Mouse (Mus musculus): ENCODE data around the gene Brd4.
"Not testable (repeated sequence)": the region's sequence is repeated elsewhere in the genome, so short reads cannot be mapped to it uniquely, and the experiment has no call there.

Brd4 gene

DNA sequence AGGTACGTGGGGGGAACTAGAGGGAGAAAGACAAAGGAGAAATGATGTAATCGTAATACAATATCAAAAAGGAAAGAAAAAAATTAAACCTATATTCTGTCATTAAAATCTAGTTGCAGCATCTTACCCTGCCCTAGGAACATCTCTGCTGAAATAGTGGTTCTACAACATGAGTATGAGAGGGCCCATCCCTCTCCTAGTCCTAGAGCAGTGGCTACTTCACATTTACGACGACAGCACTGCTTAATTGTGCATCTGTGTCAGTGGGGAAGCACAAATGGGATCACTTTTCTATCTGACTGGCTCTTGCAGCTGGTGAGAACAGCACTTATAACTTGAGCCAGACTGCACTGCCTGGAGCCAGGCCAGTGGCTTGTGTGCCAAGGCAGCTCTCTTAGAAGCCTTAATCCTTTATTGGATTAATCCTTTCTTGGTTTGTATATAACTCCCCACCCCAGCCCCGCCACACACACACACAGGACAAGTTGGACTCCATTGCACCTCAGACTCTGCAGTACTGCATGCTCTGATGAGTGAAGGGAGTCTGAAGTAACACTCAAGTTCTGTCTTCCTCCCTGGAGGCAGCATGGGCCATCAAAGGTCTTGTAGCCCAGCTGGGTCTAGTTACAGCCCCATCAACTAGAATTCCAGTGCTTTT is 48.9 kb downstream of the Brd4 start:
- DNase-seq (ENCODE audit: extremely low spot score, low spot score): no peak

DNA sequence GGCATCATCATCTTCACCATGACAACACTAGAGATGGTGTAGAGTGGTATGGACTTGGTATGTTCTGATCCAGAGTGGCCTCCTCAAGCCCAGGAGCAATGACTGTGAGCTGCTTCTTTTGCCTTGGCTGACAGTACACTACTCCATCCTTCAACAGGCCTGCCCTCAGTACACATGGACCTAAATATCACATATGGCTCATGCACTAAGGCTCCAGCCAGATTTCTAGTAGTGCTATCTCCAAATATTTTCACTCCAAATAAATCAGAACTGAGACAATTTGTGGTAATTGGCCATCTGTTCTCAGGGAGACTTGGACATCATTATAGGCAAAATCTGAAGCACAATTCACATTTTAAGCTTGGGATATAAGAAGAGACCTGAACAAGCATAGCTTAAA is 51.3 kb downstream of the Brd4 start:
- no peak for DNase-seq (ENCODE audit: extremely low spot score, low spot score)

GRCm38 (mm10) chr17:32229256-32229655 is 55.3 kb downstream of the Brd4 start:
- DNase-seq (ENCODE audit: extremely low spot score, low spot score): no peak

GRCm38 (mm10) chr17:32220873-32221272 is 63.6 kb downstream of the Brd4 start:
- DNase-seq (ENCODE audit: extremely low spot score, low spot score): no peak

GRCm38 (mm10) chr17:32215587-32215986 is 68.9 kb downstream of the Brd4 start:
- not testable (repeated sequence) for DNase-seq (ENCODE audit: extremely low spot score, low spot score)

DNA sequence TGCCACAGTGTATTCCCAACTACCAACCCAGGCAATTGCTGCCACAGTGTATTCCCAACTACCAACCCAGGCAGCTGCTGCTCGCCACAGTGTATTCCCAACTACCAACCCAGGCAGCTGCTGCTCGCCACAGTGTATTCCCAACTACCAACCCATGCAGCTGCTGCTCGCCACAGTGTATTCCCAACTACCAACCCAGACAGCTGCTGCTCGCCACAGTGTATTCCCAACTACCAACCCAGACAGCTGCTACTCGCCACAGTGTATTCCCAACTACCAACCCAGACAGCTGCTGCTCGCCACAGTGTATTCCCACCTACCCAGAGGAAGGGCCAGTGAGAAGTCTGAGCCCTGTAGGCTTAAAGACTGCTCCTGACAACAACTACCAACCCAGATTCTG is 73.0 kb downstream of the Brd4 start:
- not testable (repeated sequence) for DNase-seq (ENCODE audit: extremely low spot score, low spot score)

DNA sequence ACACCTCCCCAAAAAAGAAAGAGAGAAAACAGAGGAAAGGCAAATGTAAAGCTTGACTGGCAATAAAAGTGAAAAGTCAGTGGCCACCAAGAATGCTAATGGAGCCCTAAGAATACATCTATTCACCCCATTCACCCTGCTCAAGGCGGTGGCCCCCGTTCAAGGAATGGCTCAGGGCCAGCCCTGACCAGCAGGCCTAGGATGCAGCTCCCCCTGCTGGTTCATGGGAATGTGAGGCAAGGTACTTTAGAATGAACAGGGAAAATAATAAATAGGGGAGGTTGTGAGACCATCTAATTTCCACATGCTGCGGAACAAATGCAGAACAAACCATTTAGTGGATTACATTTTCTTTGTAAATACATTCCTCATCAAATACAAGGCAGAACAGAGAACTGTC is 74.8 kb downstream of the Brd4 start:
- peak; percentile 45 for DNase-seq (ENCODE audit: extremely low spot score, low spot score)

GRCm38 (mm10) chr17:32209144-32209543 is 75.4 kb downstream of the Brd4 start:
- DNase-seq (ENCODE audit: extremely low spot score, low spot score): no peak

DNA sequence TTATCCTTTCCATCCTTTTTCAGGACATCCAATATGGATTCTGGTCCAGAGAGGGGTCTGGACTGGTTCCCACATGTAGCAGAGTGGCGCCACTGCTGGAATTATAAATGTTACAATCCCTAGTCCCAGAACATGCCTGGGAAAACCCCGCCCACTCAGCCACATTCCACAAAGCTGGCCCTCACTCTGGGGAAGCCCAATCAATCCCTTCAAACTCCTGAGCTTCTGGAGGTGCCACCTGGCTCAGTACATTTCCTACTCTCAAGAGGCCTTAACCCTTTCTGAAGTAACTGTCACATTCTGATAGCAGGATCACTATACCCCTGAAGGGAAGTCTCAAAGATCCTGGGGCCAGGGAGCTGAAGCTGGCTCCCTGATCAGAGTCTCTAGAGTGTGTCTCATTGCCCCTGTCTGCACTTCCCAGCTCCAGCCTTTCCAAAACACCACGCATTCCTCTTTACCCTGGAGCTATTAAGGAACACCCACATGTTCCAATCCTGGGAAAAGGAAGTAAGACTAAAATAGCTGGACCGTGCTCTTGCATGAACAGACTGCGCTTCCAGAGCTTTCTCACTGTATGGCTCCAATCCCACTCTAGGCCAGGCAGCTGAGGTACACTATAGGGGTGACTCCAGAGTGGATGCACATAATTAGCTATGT is 76.8 kb downstream of the Brd4 start:
- DNase-seq (ENCODE audit: extremely low spot score, low spot score): no peak

DNA sequence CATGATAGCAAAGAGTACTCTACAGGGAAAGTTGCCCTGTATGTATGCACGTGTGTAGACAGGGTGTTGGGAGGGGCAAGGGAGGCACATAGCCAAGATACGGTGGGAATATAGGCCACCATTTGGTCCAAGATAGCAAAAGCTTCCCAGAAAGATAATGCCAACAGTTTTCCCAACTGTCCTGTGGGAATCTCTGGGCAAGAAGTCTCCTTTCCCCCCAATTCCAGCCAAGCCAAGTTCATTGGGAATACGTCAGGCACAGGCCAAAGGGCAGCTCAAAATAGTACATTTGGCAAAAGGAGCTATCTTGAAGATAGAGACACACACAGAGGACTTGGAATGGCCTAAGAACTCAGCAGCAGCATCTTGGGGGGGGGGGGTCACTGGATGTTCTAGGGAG is 79.2 kb downstream of the Brd4 start:
- no peak for DNase-seq (ENCODE audit: extremely low spot score, low spot score)

DNA sequence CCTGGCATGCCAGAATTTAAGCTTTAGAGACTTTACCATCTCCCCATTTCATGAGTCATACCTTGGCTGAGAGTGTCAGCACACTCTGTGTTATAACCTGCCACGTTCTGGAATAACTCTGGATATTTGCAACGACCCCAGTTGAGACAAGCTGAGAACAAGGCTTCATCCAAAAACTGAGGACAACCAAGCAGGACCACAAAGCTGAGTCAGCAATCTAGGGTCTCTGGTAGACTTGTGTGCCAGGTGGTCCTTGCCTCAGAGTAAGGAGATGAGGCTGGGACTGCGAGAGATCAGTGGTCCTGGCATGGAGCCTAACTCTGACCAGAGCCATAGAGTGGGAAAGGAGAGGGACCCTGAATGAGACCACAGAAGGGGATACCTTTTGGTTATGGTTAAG is 81.5 kb downstream of the Brd4 start:
- no peak for DNase-seq (ENCODE audit: extremely low spot score, low spot score)

DNA sequence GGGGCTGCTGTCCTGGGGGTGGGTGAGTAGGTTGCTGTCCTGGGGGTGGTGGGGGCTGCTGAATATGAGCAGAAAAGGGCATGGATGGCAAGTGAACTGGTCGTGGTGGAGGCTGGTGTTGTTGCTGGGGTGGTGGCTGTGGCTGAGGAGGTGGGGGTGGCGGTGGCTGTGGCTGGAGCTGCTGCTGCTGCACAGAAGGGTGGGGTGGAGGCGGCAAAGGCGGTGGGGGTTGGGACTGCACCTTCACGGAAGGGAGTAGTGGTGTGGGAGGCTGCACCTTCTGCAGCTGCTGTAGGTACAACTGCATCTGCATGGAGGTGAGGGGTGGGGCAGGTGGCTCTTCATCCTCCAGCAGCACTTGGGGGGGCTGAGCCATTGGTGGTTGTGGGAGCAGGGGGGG is 83.4 kb downstream of the Brd4 start:
- no peak for DNase-seq (ENCODE audit: extremely low spot score, low spot score)

GRCm38 (mm10) chr17:32199796-32200195 is 84.7 kb downstream of the Brd4 start:
- no peak for DNase-seq (ENCODE audit: extremely low spot score, low spot score)

DNA sequence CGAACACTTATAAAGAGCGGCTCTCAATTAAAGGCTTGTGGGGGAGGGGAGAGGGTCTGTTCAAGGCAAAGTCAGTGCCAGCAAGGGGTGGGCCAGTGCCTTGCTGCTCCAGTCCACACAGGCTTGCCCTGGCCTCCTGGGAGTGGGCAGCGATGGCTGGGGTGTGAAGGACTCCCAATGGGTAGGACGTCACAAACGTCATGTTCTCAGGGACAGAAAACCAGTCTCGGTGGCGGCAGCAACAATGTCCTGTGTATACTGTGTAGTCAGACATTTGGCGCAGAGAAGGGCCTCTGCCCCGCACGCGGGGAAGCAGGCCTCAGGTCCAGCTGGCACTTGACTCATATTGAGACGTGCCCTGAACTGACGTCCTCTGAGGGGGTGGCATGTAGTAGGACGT is 87.4 kb downstream of the Brd4 start:
- no peak for DNase-seq (ENCODE audit: extremely low spot score, low spot score)

GRCm38 (mm10) chr17:32195725-32196124 is 88.8 kb downstream of the Brd4 start:
- no peak for DNase-seq (ENCODE audit: extremely low spot score, low spot score)

- no peak for DNase-seq (ENCODE audit: extremely low spot score, low spot score)
Measured at GRCm38 (mm10) chr17:32193010-32193409, 91.5 kb downstream of the Brd4 start.

- no peak for DNase-seq (ENCODE audit: extremely low spot score, low spot score)
Measured at GRCm38 (mm10) chr17:32189850-32190249, 94.7 kb downstream of the Brd4 start.

- peak; percentile 44 for DNase-seq (ENCODE audit: extremely low spot score, low spot score)
Measured at GRCm38 (mm10) chr17:32188863-32189636, 95.5 kb downstream of the Brd4 start, which contains the start of gene Ephx3. Gene Ephx3 (minus strand): TSS chr17:32189549.

DNA sequence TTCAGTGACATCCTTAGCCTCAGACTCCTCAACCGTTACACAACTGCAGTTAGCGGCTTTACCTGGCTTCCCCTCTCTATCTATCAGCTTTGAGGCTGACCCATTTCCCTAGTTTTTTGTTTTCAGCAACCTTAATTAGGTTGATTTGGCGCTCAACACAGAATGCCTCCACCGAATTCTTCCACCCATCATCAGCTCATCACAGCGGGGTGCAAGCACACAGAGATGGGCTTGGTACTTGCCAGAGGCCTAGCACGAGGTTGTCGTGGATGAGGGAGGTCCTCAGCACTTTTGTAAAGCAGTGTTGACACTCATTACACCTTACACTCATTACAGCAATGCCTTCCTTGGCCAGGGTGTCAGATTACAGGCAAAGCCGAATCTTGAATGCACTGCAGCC is 101.5 kb downstream of the Brd4 start:
- DNase-seq (ENCODE audit: extremely low spot score, low spot score): no peak

GRCm38 (mm10) chr17:32179621-32180491 is 104.7 kb downstream of the Brd4 start:
- DNase-seq (ENCODE audit: extremely low spot score, low spot score): no peak

GRCm38 (mm10) chr17:32176919-32177318 is 107.6 kb downstream of the Brd4 start:
- no peak for DNase-seq (ENCODE audit: extremely low spot score, low spot score)

Measured in neural tube, embryonic 10.5 days (tissue).